Mouse (Mus musculus) myocyte (in vitro differentiated cells): ENCODE data around the gene Galk2. TPM values are rescaled to one million over a fixed set of nuclear protein-coding genes. Genes with fewer than 3 reads are reported as not detected.

Experiments used
- H3K27me3 ChIP-seq: one replicate; pipeline ENCODE4 v1.6.1; 2011; ENCODE audit not compliant: control insufficient read depth, insufficient read depth, insufficient read length
- H3K36me3 ChIP-seq: one replicate; pipeline ENCODE4 v1.6.1; 2011; ENCODE audit not compliant: control insufficient read depth, insufficient read depth
- H3K4me2 ChIP-seq: one replicate; pipeline ENCODE4 v1.6.1; 2011; ENCODE audit warnings: low read depth, control low read depth
- H3K4me3 ChIP-seq: one replicate; pipeline ENCODE4 v1.5.1; 2011; ENCODE audit warnings: mild to moderate bottlenecking, control low read depth, moderate library complexity
- H3K79me2 ChIP-seq: one replicate; pipeline ENCODE4 v1.6.1; 2011; ENCODE audit not compliant: control insufficient read depth, insufficient read depth
- H3ac ChIP-seq: one replicate; pipeline ENCODE4 v1.6.1; 2011; ENCODE audit not compliant: control insufficient read depth, insufficient read length
- CEBPB ChIP-seq: IDR thresholded peaks from 2 replicates; pipeline ENCODE4 v1.6.1; 2011; ENCODE audit warnings: mild to moderate bottlenecking, moderate library complexity; ENCODE audit not compliant: poor library complexity, insufficient read depth, severe bottlenecking
- E2F4 ChIP-seq: IDR thresholded peaks from one replicate; pipeline ENCODE4 v1.6.1; 2011; ENCODE audit warnings: mild to moderate bottlenecking, control low read depth, moderate library complexity; ENCODE audit not compliant: insufficient read depth
- MAX ChIP-seq: IDR thresholded peaks from one replicate; pipeline ENCODE4 v1.6.1; 2011; ENCODE audit warnings: low read depth, mild to moderate bottlenecking, control low read depth
- MYOD1 ChIP-seq, 3 experiments: IDR thresholded peaks; one replicate each; pipeline ENCODE4 v1.6.1; 2011; ENCODE audit warnings: control low read depth in 2 of 3, low read depth in 2 of 3, mild to moderate bottlenecking in 2 of 3, moderate library complexity in 1 of 3; ENCODE audit not compliant: insufficient read length in 2 of 3, control insufficient read depth in 1 of 3
- MYOG ChIP-seq, 3 experiments: IDR thresholded peaks; one replicate each; pipeline ENCODE4 v1.6.1; 2011; ENCODE audit warnings: control low read depth in 2 of 3, low read depth in 2 of 3, mild to moderate bottlenecking in 2 of 3; ENCODE audit not compliant: insufficient read length in 2 of 3, control insufficient read depth in 1 of 3, insufficient read depth in 1 of 3
- POLR2A ChIP-seq: IDR thresholded peaks from one replicate; pipeline ENCODE4 v1.6.1; 2011; ENCODE audit warnings: low read depth, mild to moderate bottlenecking, control low read depth, moderate library complexity; ENCODE audit not compliant: insufficient read length
- POLR2AphosphoS2 ChIP-seq: IDR thresholded peaks from one replicate; pipeline ENCODE4 v1.6.1; 2011; ENCODE audit warnings: low read depth, control low read depth; ENCODE audit not compliant: insufficient read length
- REST ChIP-seq: IDR thresholded peaks from one replicate; pipeline ENCODE4 v1.6.1; 2011; ENCODE audit warnings: mild to moderate bottlenecking, control low read depth, moderate library complexity; ENCODE audit not compliant: insufficient read depth, insufficient read length
- SRF ChIP-seq: IDR thresholded peaks from one replicate; pipeline ENCODE4 v1.6.1; 2011; ENCODE audit warnings: low read depth; ENCODE audit not compliant: control insufficient read depth, insufficient read length
- TCF12 ChIP-seq: IDR thresholded peaks from one replicate; pipeline ENCODE4 v1.6.1; 2011; ENCODE audit warnings: mild to moderate bottlenecking, control low read depth; ENCODE audit not compliant: poor library complexity, insufficient read depth, severe bottlenecking
- TCF3 ChIP-seq: IDR thresholded peaks from one replicate; pipeline ENCODE4 v1.6.1; 2011; ENCODE audit warnings: low read depth, control low read depth; ENCODE audit not compliant: insufficient read length
- USF1 ChIP-seq: IDR thresholded peaks from one replicate; pipeline ENCODE4 v1.6.1; 2011; ENCODE audit warnings: low read depth, mild to moderate bottlenecking, control low read depth, moderate library complexity
- polyA plus RNA-seq: library from polyadenylated mRNA; unstranded; fragments of >200 nt; fragmentation: generic; extraction: Trizol; gene quantifications from one replicate; pipeline ENCODE4 v1.2.1, GENCODE M21; 2012; ENCODE audit warnings: missing spikeins

Gene Galk2
- polyA plus RNA-seq, 1 experiment: 17.8 TPM

DNA sequence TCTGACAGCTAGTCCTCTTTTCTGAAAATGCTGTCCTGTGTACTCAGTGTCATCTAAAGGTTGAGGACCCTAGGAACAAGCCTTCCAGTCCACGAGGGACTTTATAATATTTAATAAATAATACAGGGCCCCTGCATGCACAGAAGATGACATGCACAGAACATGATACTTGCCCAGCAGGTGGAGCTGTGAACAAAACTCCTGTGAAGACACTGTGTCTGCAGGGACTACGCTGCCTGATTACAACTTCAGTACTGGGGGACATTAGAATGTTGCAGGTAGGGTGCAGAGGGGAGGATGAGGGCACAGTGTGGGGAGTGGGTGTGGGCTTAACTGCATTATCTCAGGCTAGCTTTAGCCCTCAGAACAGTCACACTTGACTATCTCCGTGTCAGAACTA, 147.2 kb downstream of the Galk2 start:
- Histone ChIP-seq H3ac (no peak overlapping the region), H3K4me3 (no peak overlapping the region), H3K4me2 (no peak overlapping the region), H3K27me3 (no peaks in the 10 kb centered on the region), H3K36me3 (no peaks in the 10 kb centered on the region), H3K79me2 (no peaks in the 10 kb centered on the region)
- no peak for TF ChIP-seq MYOD1 (IDR thresholded peaks at IDR 0.05; ENCODE audit: control insufficient read depth in 1 of 3, insufficient read length in 2 of 3, low read depth in 2 of 3)
- no peak for TF ChIP-seq E2F4
- no peak for TF ChIP-seq CEBPB
- TF ChIP-seq SRF: no peak
- TF ChIP-seq TCF3: no peak

DNA sequence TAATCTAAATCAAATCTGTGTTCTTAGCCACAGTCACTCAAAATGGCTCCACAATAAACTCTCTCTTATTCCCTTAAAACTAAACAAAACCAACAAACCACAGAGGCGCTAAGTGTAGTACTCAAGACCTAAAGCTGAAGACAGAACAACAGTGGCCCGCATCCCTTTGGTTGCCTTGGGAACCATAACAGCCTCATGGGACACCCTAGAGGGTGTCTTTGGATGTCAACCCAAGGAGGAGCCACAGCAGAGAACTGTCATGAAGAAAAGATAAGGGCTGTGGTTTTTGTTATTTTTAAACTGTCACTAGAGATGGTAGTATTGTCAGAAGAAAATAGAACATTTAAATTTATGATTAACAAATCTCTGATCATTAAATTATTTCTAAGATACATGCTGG, 147.8 kb downstream of the Galk2 start:
- no peak overlapping the region for H3K4me3 ChIP-seq
- H3ac ChIP-seq: no peak overlapping the region
- no peak for TF ChIP-seq MYOG (IDR thresholded peaks at IDR 0.05; ENCODE audit: control insufficient read depth in 1 of 3, insufficient read depth in 1 of 3, insufficient read length in 2 of 3, low read depth in 2 of 3)
- no peak for TF ChIP-seq REST
- no peak for TF ChIP-seq TCF12
- no peak for TF ChIP-seq USF1
- TF ChIP-seq SRF: no peak
- no peak for TF ChIP-seq E2F4
- no peak for TF ChIP-seq TCF3
- no peak for TF ChIP-seq MYOD1 (IDR thresholded peaks at IDR 0.05; ENCODE audit: control insufficient read depth in 1 of 3, insufficient read length in 2 of 3, low read depth in 2 of 3)
- TF ChIP-seq POLR2AphosphoS2: no peak
- no peak for TF ChIP-seq POLR2A
- TF ChIP-seq CEBPB: no peak
- no peak for TF ChIP-seq MAX
- H3K4me2 ChIP-seq: no peak overlapping the region
- H3K79me2 ChIP-seq: no peaks in the 10 kb centered on the region
- H3K36me3 ChIP-seq: no peaks in the 10 kb centered on the region
- H3K27me3 ChIP-seq: no peaks in the 10 kb centered on the region

DNA sequence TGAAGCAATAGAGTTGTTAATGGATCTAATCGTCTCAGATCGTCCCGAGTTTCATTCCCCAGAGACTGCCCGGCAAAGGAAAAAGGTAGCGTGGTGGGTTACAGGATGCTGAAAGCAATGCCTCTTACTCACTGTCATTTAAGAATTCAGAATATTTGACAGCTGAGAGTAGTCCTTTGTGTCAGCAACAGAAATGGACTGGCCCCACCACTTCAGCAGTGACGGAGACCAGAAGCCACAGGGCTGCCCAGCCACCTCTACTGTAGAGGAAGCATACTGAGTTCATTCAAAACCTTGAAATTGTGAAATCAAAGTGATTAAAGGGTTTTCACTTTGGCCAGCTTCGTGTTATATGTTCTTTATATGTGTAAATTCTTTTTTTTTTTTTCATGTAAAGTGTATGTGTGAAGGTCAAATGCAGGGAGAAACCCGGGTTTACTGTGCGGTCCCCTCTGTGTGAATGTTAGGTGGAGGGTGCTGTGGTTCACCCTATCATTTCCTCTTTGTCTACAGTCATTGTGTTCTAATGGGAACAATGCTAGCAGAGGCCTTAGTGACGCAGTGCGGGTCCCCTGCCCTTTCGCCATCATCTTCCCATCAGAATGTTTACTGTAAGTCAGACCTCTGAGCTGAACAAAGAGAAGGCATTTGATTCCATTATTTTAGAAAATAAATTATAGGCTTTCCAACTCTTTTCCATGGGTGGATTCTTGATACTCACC, 156.2 kb downstream of the Galk2 start:
- no peaks in the 10 kb centered on the region for H3K36me3 ChIP-seq
- no peaks in the 10 kb centered on the region for H3K27me3 ChIP-seq
- H3ac ChIP-seq: no peak overlapping the region
- TF ChIP-seq MYOG (IDR thresholded peaks at IDR 0.05; ENCODE audit: control insufficient read depth in 1 of 3, insufficient read depth in 1 of 3, insufficient read length in 2 of 3, low read depth in 2 of 3): no peak
- no peak for TF ChIP-seq REST
- TF ChIP-seq TCF3: no peak
- no peak for TF ChIP-seq POLR2AphosphoS2
- no peak for TF ChIP-seq USF1
- TF ChIP-seq SRF: no peak
- TF ChIP-seq E2F4: no peak
- no peak for TF ChIP-seq CEBPB
- H3K79me2 ChIP-seq: no peaks in the 10 kb centered on the region
- H3K4me2 ChIP-seq: no peak overlapping the region
- H3K4me3 ChIP-seq: no peak overlapping the region

DNA sequence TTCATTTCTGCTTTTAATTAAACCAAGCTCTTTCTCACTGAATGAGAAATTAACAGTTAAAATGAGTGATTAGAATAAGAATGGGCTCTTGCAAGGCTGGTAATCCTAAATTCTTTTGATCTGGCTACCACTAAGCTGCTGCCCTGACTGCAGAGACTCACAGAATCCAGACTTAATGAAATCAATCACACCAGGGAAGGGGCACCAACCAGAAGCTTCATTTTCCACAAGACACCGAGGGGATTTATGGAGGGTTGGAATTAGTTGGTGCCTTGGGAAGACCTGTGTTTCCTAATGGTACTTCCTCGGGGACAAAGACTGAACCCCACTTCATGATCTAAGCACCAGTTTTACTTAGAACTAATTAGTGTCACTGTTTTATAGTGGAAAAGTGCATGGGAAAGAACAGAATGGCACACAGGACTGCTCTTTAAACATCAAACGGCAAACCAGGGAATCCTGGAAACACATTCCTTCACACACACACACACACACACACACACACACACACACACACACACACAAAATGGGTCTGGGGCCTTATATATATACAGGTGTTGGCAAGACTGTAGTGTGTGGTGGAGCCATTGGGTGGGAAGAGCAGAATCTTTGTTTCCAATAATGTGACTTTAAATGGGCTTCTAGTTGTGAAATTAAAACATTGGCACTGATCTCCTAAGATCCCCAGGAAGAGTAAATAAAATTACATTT, 157.0 kb downstream of the Galk2 start:
- no peaks in the 10 kb centered on the region for H3K79me2 ChIP-seq
- no peak overlapping the region for H3K4me3 ChIP-seq
- TF ChIP-seq E2F4: no peak
- TF ChIP-seq USF1: no peak
- no peak for TF ChIP-seq MAX
- TF ChIP-seq CEBPB: no peak
- no peak for TF ChIP-seq SRF
- no peak for TF ChIP-seq TCF3
- no peak for TF ChIP-seq POLR2A
- TF ChIP-seq REST: no peak
- H3K4me2 ChIP-seq: no peak overlapping the region
- H3K27me3 ChIP-seq: no peaks in the 10 kb centered on the region
- no peak overlapping the region for H3ac ChIP-seq
- no peaks in the 10 kb centered on the region for H3K36me3 ChIP-seq
